In the genomic region with DNA sequence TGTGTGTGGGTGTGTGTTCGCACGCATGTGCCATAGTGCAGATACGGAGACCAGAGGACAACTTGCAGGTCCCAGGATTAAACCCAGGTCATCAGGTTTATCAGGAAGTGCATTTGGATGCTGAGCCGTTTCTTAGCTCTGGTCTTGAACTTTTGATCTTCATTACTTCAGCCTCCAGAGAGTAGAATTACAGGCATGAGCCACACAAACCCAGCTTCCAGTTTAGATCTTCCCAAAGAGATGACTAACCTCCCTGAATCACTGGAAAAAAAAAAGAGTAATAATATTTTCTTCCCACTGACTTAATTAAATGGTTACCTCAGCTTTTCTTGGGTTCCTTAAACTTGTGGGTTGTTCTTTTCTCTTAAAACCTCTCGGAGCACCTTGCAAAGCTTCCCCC, we compare ENCODE assay signal across 35 mouse cellular contexts.
"Had no signal": no experiment of that assay in that cellular context is flagged by ENCODE, and none has a peak within 500 bp of the region (broad histone marks: within the 10 kb centered on the region; RNA-seq: fewer than 3 reads in every experiment).

No protein-coding gene starts in this region.

- DNase-seq: heart, postnatal 10 days; heart, postnatal 14 days; heart, postnatal 36 days; heart, postnatal 4 days; kidney, adult 11 months; kidney, adult 18-20 months; kidney, adult 2 months; kidney, adult 8-10 months; kidney, adult 9 months; kidney, postnatal 10 days; kidney, postnatal 14 days; kidney, postnatal 25 days; kidney, postnatal 36 days; kidney, postnatal 4 days; layer of hippocampus, adult 9-11 months; layer of hippocampus, postnatal 36 days had no signal

- H3K4me1 ChIP-seq: heart, embryonic 15.5 days; hindbrain, embryonic 15.5 days had no signal

- H3K4me2 ChIP-seq: heart, embryonic 11.5 days; heart, embryonic 12.5 days; heart, embryonic 13.5 days; heart, embryonic 15.5 days; hindbrain, embryonic 12.5 days; hindbrain, embryonic 13.5 days; hindbrain, embryonic 14.5 days; hindbrain, embryonic 15.5 days; intestine, embryonic 15.5 days; kidney, embryonic 15.5 days had no signal

- H3K27me3 ChIP-seq: heart, embryonic 13.5 days; heart, embryonic 15.5 days; hindbrain, embryonic 12.5 days; hindbrain, embryonic 13.5 days; hindbrain, embryonic 15.5 days; intestine, embryonic 15.5 days had no signal

- H3K27ac ChIP-seq: heart, embryonic 13.5 days; heart, embryonic 15.5 days; hindbrain, embryonic 10.5 days; hindbrain, embryonic 12.5 days; hindbrain, embryonic 13.5 days; hindbrain, embryonic 14.5 days; hindbrain, embryonic 15.5 days; hindbrain, postnatal 0 days; intestine, embryonic 15.5 days; kidney, embryonic 15.5 days; kidney, postnatal 0 days; layer of hippocampus, adult 2 months; left cerebral cortex, adult 2 months had no signal

- H3K4me3 ChIP-seq: heart, embryonic 12.5 days; heart, embryonic 13.5 days; heart, embryonic 15.5 days; hindbrain, embryonic 10.5 days; hindbrain, embryonic 12.5 days; hindbrain, embryonic 13.5 days; hindbrain, embryonic 15.5 days; intestine, embryonic 15.5 days; kidney, embryonic 15.5 days; layer of hippocampus, adult 2 months; left cerebral cortex, adult 2 months had no signal

- H3K9ac ChIP-seq: heart, embryonic 12.5 days; heart, embryonic 13.5 days; heart, embryonic 15.5 days; hindbrain, embryonic 12.5 days; hindbrain, embryonic 13.5 days; hindbrain, embryonic 14.5 days; hindbrain, embryonic 15.5 days; intestine, embryonic 15.5 days; kidney, embryonic 15.5 days had no signal

- ATAC-seq: hindbrain, embryonic 16.5 days; hindbrain, postnatal 0 days; inflammation-experienced regulatory T-cells, adult 6 months; intestine, embryonic 15.5 days; intestine, embryonic 16.5 days; intestine, postnatal 0 days had no signal

- H3K9me3 ChIP-seq: heart, embryonic 12.5 days; heart, embryonic 13.5 days; heart, embryonic 15.5 days; hindbrain, embryonic 10.5 days; hindbrain, embryonic 12.5 days; hindbrain, embryonic 13.5 days; hindbrain, embryonic 15.5 days; intestine, embryonic 15.5 days; kidney, embryonic 15.5 days had no signal

- H3K36me3 ChIP-seq: heart, embryonic 12.5 days; heart, embryonic 13.5 days; heart, embryonic 15.5 days; hindbrain, embryonic 10.5 days; hindbrain, embryonic 12.5 days; hindbrain, embryonic 13.5 days; hindbrain, embryonic 15.5 days; intestine, embryonic 15.5 days; kidney, embryonic 15.5 days had no signal
